Mouse (Mus musculus) thymus, adult 2 months (tissue): ENCODE measurements around the gene Fcgr1.

ENCODE experiments used
- CTCF ChIP-seq: fragments of 200-500 bp; IDR thresholded peaks from 2 replicates; pipeline ENCODE4 v1.5.1; 2012; ENCODE audit warnings: mild to moderate bottlenecking, control low read depth, low read length, moderate library complexity, borderline replicate concordance; ENCODE audit not compliant: control insufficient read depth, poor library complexity, insufficient read depth; ENCODE audit errors: extremely low read depth
- POLR2A ChIP-seq: fragments of 200-500 bp; IDR thresholded peaks from 2 replicates; pipeline ENCODE4 v1.6.1; 2012; ENCODE audit warnings: mild to moderate bottlenecking, low read length, control low read depth, moderate library complexity; ENCODE audit not compliant: control insufficient read depth, poor library complexity, insufficient read depth; ENCODE audit errors: extremely low read depth

GRCm38 (mm10) chr3:96299562-96299961, 5.8 kb upstream of the Fcgr1 start:
- TF ChIP-seq POLR2A (no peak), CTCF (no peak)
